Mouse (Mus musculus) CH12.LX (cell line): Measurements from ENCODE around the gene Ddx43.

ENCODE experiments used
- CHD2 ChIP-seq: IDR thresholded peaks from 2 replicates; pipeline ENCODE4 v1.6.1; 2011; ENCODE audit warnings: low read length, improper control_type of control experiment
- CTCF ChIP-seq, 2 experiments: IDR thresholded peaks in 1 of 2; conservative IDR thresholded peaks in 1 of 2; 2 replicates each; pipeline ENCODE4 v1.5.1; 2011 to 2012; ENCODE audit warnings: low read depth in 2 of 2, low read length in 2 of 2, improper control_type of control experiment in 1 of 2, inconsistent platforms in 1 of 2, mild to moderate bottlenecking in 1 of 2, moderate library complexity in 1 of 2
- ETS1 ChIP-seq: conservative IDR thresholded peaks from 2 replicates; pipeline ENCODE4 v1.6.1; 2012; ENCODE audit warnings: low read depth, mild to moderate bottlenecking, inconsistent platforms, low read length, improper control_type of control experiment, moderate library complexity
- GABPA ChIP-seq: IDR thresholded peaks from 2 replicates; pipeline ENCODE4 v1.6.1; 2012; ENCODE audit warnings: low read depth, low read length, improper control_type of control experiment, inconsistent platforms; ENCODE audit not compliant: insufficient replicate concordance
- HCFC1 ChIP-seq: IDR thresholded peaks from 2 replicates; pipeline ENCODE4 v1.6.1; 2012; ENCODE audit warnings: low read depth, mild to moderate bottlenecking, inconsistent platforms, low read length, improper control_type of control experiment
- IRF4 ChIP-seq: IDR thresholded peaks from 2 replicates; pipeline ENCODE4 v1.6.1; 2014; ENCODE audit warnings: low read depth, mild to moderate bottlenecking, inconsistent platforms, low read length, improper control_type of control experiment
- POLR2A ChIP-seq: IDR thresholded peaks from 2 replicates; pipeline ENCODE4 v1.6.1; 2011; ENCODE audit warnings: low read depth, mild to moderate bottlenecking, improper control_type of control experiment, low read length
- SIN3A ChIP-seq: IDR thresholded peaks from 2 replicates; pipeline ENCODE4 v1.6.1; 2012; ENCODE audit warnings: low read length, improper control_type of control experiment, inconsistent platforms
- SMC3 ChIP-seq: IDR thresholded peaks from 2 replicates; pipeline ENCODE4 v1.6.1; 2011; ENCODE audit warnings: low read depth, low read length, improper control_type of control experiment
- UBTF ChIP-seq: IDR thresholded peaks from 2 replicates; pipeline ENCODE4 v1.6.1; 2012; ENCODE audit warnings: low read depth, mild to moderate bottlenecking, inconsistent platforms, low read length, improper control_type of control experiment, moderate library complexity
- USF1 ChIP-seq: IDR thresholded peaks from 2 replicates; pipeline ENCODE4 v1.6.1; 2014; ENCODE audit warnings: low read depth, mild to moderate bottlenecking, inconsistent platforms, low read length, improper control_type of control experiment
- USF2 ChIP-seq: conservative IDR thresholded peaks from 2 replicates; pipeline ENCODE4 v1.6.1; 2011; ENCODE audit warnings: low read depth, low read length, improper control_type of control experiment
- ZNF384 ChIP-seq: IDR thresholded peaks from 2 replicates; pipeline ENCODE4 v1.6.1; 2012; ENCODE audit warnings: low read depth, low read length, improper control_type of control experiment, inconsistent platforms

DNA sequence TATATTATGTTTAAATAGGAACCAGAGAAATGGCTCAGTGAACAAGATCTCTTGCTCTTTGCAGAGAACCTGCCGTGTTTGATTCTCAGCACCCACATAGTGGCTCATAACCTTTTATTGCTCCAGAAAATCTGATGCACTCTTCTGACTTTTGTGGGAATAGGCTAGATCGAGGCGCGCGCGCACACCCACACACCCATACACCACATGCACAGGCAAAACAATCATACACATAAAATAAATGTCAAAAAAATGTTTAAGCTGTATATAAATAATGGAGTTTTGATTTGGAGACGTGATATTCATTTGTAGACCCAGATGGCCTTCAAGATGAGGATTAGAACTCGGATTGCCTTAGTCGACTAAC, 52.0 kb downstream of the Ddx43 start:
- no peak for TF ChIP-seq CTCF (conservative IDR thresholded peaks at IDR 0.05 in 1 of 2, IDR thresholded peaks at IDR 0.05 in 1 of 2; ENCODE audit: low read depth in 2 of 2, low read length in 2 of 2)
- TF ChIP-seq IRF4, result no peak
- no peak for TF ChIP-seq ETS1
- TF ChIP-seq USF1, result no peak
- TF ChIP-seq CHD2, result no peak
- TF ChIP-seq UBTF, result no peak
- no peak for TF ChIP-seq SMC3
- no peak for TF ChIP-seq ZNF384
- no peak for TF ChIP-seq POLR2A
- TF ChIP-seq GABPA, result no peak
- no peak for TF ChIP-seq HCFC1
- no peak for TF ChIP-seq USF2
- no peak for TF ChIP-seq SIN3A
